Comparison of ENCODE assay signal across 8 mouse cellular contexts in the genomic region with DNA sequence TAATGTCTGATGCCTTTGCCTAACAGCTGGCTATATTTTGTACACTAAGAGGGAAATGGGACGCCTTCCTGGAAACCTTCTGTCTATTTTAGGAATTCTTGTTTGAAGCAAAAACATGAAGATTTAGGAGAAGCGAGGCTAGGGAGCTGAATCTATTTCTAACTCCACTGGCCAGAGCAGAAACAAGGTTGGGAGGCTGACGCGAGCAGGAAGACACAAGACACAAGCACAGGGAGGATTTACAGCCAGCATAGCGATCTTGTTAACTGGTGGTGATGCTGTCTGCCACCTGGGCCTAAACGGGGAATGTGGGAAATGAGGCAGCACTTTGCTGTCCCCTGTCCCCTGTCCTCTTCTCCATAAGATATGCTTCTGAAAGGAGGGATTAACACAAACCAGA.
A peak's percentile ranks its signal among the peaks of the same experiment; 100 is the strongest.
DNase-seq lines count a peak whose midpoint lies in the region; ATAC-seq and TF ChIP-seq lines count a peak whose summit lies in the region.
"Had no signal": no experiment of that assay in that cellular context is flagged by ENCODE, and none has a peak within 500 bp of the region (broad histone marks: within the 10 kb centered on the region; RNA-seq: fewer than 3 reads in every experiment).

No protein-coding gene starts in this region.

- H3K27ac ChIP-seq in liver, postnatal 0 days (ENCODE audit: low read depth), result peak overlapping the region; percentile 12; the same call in 1 of the 2 replicates
- peak overlapping the region; percentile 91 for H3K27ac ChIP-seq in forebrain, embryonic 10.5 days
- H3K27ac ChIP-seq in intestine, embryonic 16.5 days (ENCODE audit: low read length), result peak overlapping the region; percentile 91
- H3K27ac ChIP-seq in small intestine, adult 2 months (ENCODE audit: insufficient read depth, low read depth, low read length), result peak overlapping the region; percentile 68

- no peak for TF ChIP-seq EP300 in liver, postnatal 0 days (IDR thresholded peaks at IDR 0.05; ENCODE audit: low read depth)

- H3K9me3 ChIP-seq in liver, postnatal 0 days (ENCODE audit: low read length), result no peaks in the 10 kb centered on the region
- no peaks in the 10 kb centered on the region for H3K9me3 ChIP-seq in forebrain, embryonic 10.5 days
- no peaks in the 10 kb centered on the region for H3K9me3 ChIP-seq in intestine, embryonic 16.5 days (ENCODE audit: control insufficient read depth, low read length)

- H3K4me1 ChIP-seq in liver, postnatal 0 days (ENCODE audit: insufficient read depth), result peaks cover 27% of the 10 kb centered on the region
- H3K4me1 ChIP-seq in forebrain, embryonic 10.5 days, result peaks cover 100% of the 10 kb centered on the region
- H3K4me1 ChIP-seq in intestine, embryonic 16.5 days (ENCODE audit: control insufficient read depth, insufficient read depth, low read length), result peaks cover 53% of the 10 kb centered on the region
- H3K4me1 ChIP-seq in small intestine, adult 2 months (ENCODE audit: control insufficient read depth, insufficient read depth, insufficient read length, low read length), result peaks cover 9% of the 10 kb centered on the region

- no peaks in the 10 kb centered on the region for H3K36me3 ChIP-seq in liver, postnatal 0 days (replicated peaks; ENCODE audit: insufficient read depth, low read length)
- H3K36me3 ChIP-seq in forebrain, embryonic 10.5 days (replicated peaks), result peaks cover 22% of the 10 kb centered on the region
- no peaks in the 10 kb centered on the region for H3K36me3 ChIP-seq in intestine, embryonic 16.5 days (ENCODE audit: control insufficient read depth, insufficient read depth, low read length)
- H3K36me3 ChIP-seq in small intestine, adult 2 months (ENCODE audit: control insufficient read depth, insufficient read depth, low read length), result 0 out of 2 replicates have a peak, but pooled peaks cover under 1% of the 10 kb centered on the region

- no peak for TF ChIP-seq CTCF in liver, postnatal 0 days (IDR thresholded peaks at IDR 0.05; ENCODE audit: low read depth)
- TF ChIP-seq CTCF in small intestine, adult 2 months (IDR thresholded peaks at IDR 0.05; ENCODE audit: extremely low read depth, insufficient read length, insufficient replicate concordance, low read depth, low read length), result no peak

- H3K4me2 ChIP-seq in liver, postnatal 0 days (ENCODE audit: low read depth, low read length), result no peak overlapping the region
- H3K4me2 ChIP-seq in intestine, embryonic 16.5 days (ENCODE audit: low read depth, low read length), result no peak overlapping the region

- no peak overlapping the region for H3K9ac ChIP-seq in liver, postnatal 0 days (replicated peaks)
- peak overlapping the region; percentile 38 for H3K9ac ChIP-seq in intestine, embryonic 16.5 days (ENCODE audit: low read depth, low read length)

- ATAC-seq in liver, postnatal 0 days, result no peak
- no peak for ATAC-seq in intestine, embryonic 16.5 days

- no peak for DNase-seq in liver, postnatal 0 days
- DNase-seq in liver, result no peak
- DNase-seq in forebrain, embryonic 10.5 days (ENCODE audit: extremely low spot score, low spot score), result no peak
- DNase-seq in urinary bladder, postnatal 4 days (ENCODE audit: low spot score in 2 of 2), result no peak
- no peak for DNase-seq in layer of hippocampus, postnatal 36 days
- DNase-seq: lung, postnatal 36 days had no signal

- no peak overlapping the region for H3K4me3 ChIP-seq in liver, postnatal 0 days (ENCODE audit: low read depth, low read length)
- H3K4me3 ChIP-seq in forebrain, embryonic 10.5 days, result peak overlapping the region; percentile 24
- no peak overlapping the region for H3K4me3 ChIP-seq in intestine, embryonic 16.5 days (ENCODE audit: low read length)
- H3K4me3 ChIP-seq in small intestine, adult 2 months (ENCODE audit: low read depth, low read length), result no peak overlapping the region

- H3K27me3 ChIP-seq in liver, postnatal 0 days (ENCODE audit: insufficient read depth, low read length), result no peaks in the 10 kb centered on the region
- H3K27me3 ChIP-seq in forebrain, embryonic 10.5 days (ENCODE audit: poor library complexity, severe bottlenecking), result no peaks in the 10 kb centered on the region
- H3K27me3 ChIP-seq in intestine, embryonic 16.5 days (replicated peaks; ENCODE audit: control insufficient read depth, insufficient read depth, low read length), result no peaks in the 10 kb centered on the region
- no peaks in the 10 kb centered on the region for H3K27me3 ChIP-seq in small intestine, adult 2 months (ENCODE audit: control insufficient read depth, insufficient read depth, low read length)

- TF ChIP-seq POLR2A in small intestine, adult 2 months (IDR thresholded peaks at IDR 0.05; ENCODE audit: low read depth, low read length), result no peak

- 47% methylated on average over 6 of the region's 6 CpGs for WGBS in liver, postnatal 0 days (ENCODE audit: insufficient replicate concordance)
- 5% methylated on average over 6 of the region's 6 CpGs for WGBS in forebrain, embryonic 10.5 days
- 19% methylated on average over 6 of the region's 6 CpGs for WGBS in intestine, embryonic 16.5 days
- 60% methylated on average over 6 of the region's 6 CpGs for WGBS in small intestine, adult 2 months

Comparison
In these comparisons a context has a peak if more than half of its experiments do, and no peak if none do; other contexts are left out.
1. H3K27ac ChIP-seq: peak in every context shown above with its lines; median percentile 91 in forebrain, embryonic 10.5 days; 91 in intestine, embryonic 16.5 days; 68 in small intestine, adult 2 months; 12 in liver, postnatal 0 days.